ENCODE assay signal across 8 mouse cellular contexts in genomic region chr19:15617233-15617915, GRCm38 (mm10).
DNase-seq lines count a peak whose midpoint lies in the region; ATAC-seq and TF ChIP-seq lines count a peak whose summit lies in the region.

No protein-coding gene starts in this region.

- TF ChIP-seq CTCF in thymus, adult 2 months (IDR thresholded peaks at IDR 0.05; ENCODE audit: borderline replicate concordance, control insufficient read depth, extremely low read depth, insufficient read depth, low read length, poor library complexity), result no peak

- H3K27me3 ChIP-seq in thymus, adult 2 months (ENCODE audit: control insufficient read depth, insufficient read depth, low read length), result no peaks in the 10 kb centered on the region
- 0 out of 2 replicates have a peak, but pooled peaks cover 4% of the 10 kb centered on the region for H3K27me3 ChIP-seq in forebrain, embryonic 16.5 days (replicated peaks; ENCODE audit: control insufficient read depth, insufficient read depth, low read length)
- no peaks in the 10 kb centered on the region for H3K27me3 ChIP-seq in kidney, embryonic 14.5 days (ENCODE audit: control insufficient read depth, insufficient read depth, low read length)
- H3K27me3 ChIP-seq in limb, embryonic 14.5 days (ENCODE audit: control insufficient read depth, insufficient read depth, low read length), result no peaks in the 10 kb centered on the region

- no peak overlapping the region for H3K4me2 ChIP-seq in forebrain, embryonic 16.5 days (ENCODE audit: low read length)
- H3K4me2 ChIP-seq in kidney, embryonic 14.5 days (replicated peaks; ENCODE audit: low read depth, low read length), result no peak overlapping the region
- H3K4me2 ChIP-seq in limb, embryonic 14.5 days (replicated peaks; ENCODE audit: low read depth, low read length, severe bottlenecking), result no peak overlapping the region

- ATAC-seq in forebrain, embryonic 16.5 days, result peak; percentile 58
- ATAC-seq in kidney, embryonic 14.5 days (ENCODE audit: low FRiP score, low TSS enrichment), result 0 out of 2 replicates have a peak, but pooled peaks have one; percentile 20
- peak; percentile 26; the same call in 1 of the 2 replicates for ATAC-seq in limb, embryonic 14.5 days (ENCODE audit: low FRiP score, low read depth)
- ATAC-seq in neutrophil, adult 5-6 weeks (ENCODE audit: extremely low read depth, insufficient number of reproducible peaks, low FRiP score, poor library complexity, severe bottlenecking), result 0 out of 2 replicates have a peak, but pooled peaks have one; percentile 23

- 20% methylated on average over 6 of the region's 6 CpGs for WGBS in thymus, adult 2 months
- WGBS in forebrain, embryonic 16.5 days, result 7% methylated on average over 6 of the region's 6 CpGs
- WGBS in kidney, embryonic 14.5 days, result 19% methylated on average over 6 of the region's 6 CpGs
- 13% methylated on average over 6 of the region's 6 CpGs for WGBS in limb, embryonic 14.5 days

- no peaks in the 10 kb centered on the region for H3K4me1 ChIP-seq in thymus, adult 2 months (replicated peaks; ENCODE audit: control insufficient read depth, insufficient read depth, low read length)
- H3K4me1 ChIP-seq in forebrain, embryonic 16.5 days (replicated peaks; ENCODE audit: control insufficient read depth, insufficient read depth, low read length), result peaks cover 17% of the 10 kb centered on the region
- H3K4me1 ChIP-seq in kidney, embryonic 14.5 days (ENCODE audit: control insufficient read depth, insufficient read depth, low read length), result peaks cover 12% of the 10 kb centered on the region
- H3K4me1 ChIP-seq in limb, embryonic 14.5 days (ENCODE audit: control insufficient read depth, insufficient read depth, low read length), result peaks cover 5% of the 10 kb centered on the region; the same call in 1 of the 2 replicates

- TF ChIP-seq POLR2A in thymus, adult 2 months (IDR thresholded peaks at IDR 0.05; ENCODE audit: control insufficient read depth, extremely low read depth, insufficient read depth, low read length, poor library complexity), result no peak
- no peak for TF ChIP-seq POLR2A in limb, embryonic 14.5 days (IDR thresholded peaks at IDR 0.05; ENCODE audit: borderline replicate concordance, extremely low read depth, insufficient read depth, insufficient read length)

- no peak overlapping the region for H3K27ac ChIP-seq in thymus, adult 2 months (ENCODE audit: control insufficient read depth, insufficient read depth, low read length)
- no peak overlapping the region for H3K27ac ChIP-seq in forebrain, embryonic 16.5 days (ENCODE audit: low read length)
- no peak overlapping the region for H3K27ac ChIP-seq in kidney, embryonic 14.5 days (ENCODE audit: low read depth, low read length)
- no peak overlapping the region for H3K27ac ChIP-seq in limb, embryonic 14.5 days (replicated peaks; ENCODE audit: low read depth, low read length)

- no peak overlapping the region for H3K9ac ChIP-seq in forebrain, embryonic 16.5 days (replicated peaks; ENCODE audit: low read depth, low read length)
- no peak overlapping the region for H3K9ac ChIP-seq in kidney, embryonic 14.5 days (ENCODE audit: low read depth, low read length)
- H3K9ac ChIP-seq in limb, embryonic 14.5 days (ENCODE audit: low read depth, low read length, severe bottlenecking), result no peak overlapping the region

- H3K4me3 ChIP-seq in thymus, adult 2 months (ENCODE audit: control insufficient read depth, insufficient read depth, low read length), result no peak overlapping the region
- H3K4me3 ChIP-seq in forebrain, embryonic 16.5 days (replicated peaks; ENCODE audit: low read length), result no peak overlapping the region
- H3K4me3 ChIP-seq in kidney, embryonic 14.5 days (ENCODE audit: low read length), result no peak overlapping the region
- H3K4me3 ChIP-seq in limb, embryonic 14.5 days (replicated peaks; ENCODE audit: low read length), result no peak overlapping the region

- no peaks in the 10 kb centered on the region for H3K36me3 ChIP-seq in thymus, adult 2 months (ENCODE audit: control insufficient read depth, insufficient read depth, low read length)
- H3K36me3 ChIP-seq in forebrain, embryonic 16.5 days (ENCODE audit: control insufficient read depth, insufficient read depth), result no peaks in the 10 kb centered on the region
- no peaks in the 10 kb centered on the region for H3K36me3 ChIP-seq in kidney, embryonic 14.5 days (ENCODE audit: control insufficient read depth, insufficient read depth, low read length)
- H3K36me3 ChIP-seq in limb, embryonic 14.5 days (ENCODE audit: control insufficient read depth, insufficient read depth, low read length), result no peaks in the 10 kb centered on the region

- no peaks in the 10 kb centered on the region for H3K9me3 ChIP-seq in forebrain, embryonic 16.5 days (ENCODE audit: control insufficient read depth, low read length)
- H3K9me3 ChIP-seq in kidney, embryonic 14.5 days (ENCODE audit: control insufficient read depth, low read length), result no peaks in the 10 kb centered on the region
- H3K9me3 ChIP-seq in limb, embryonic 14.5 days (ENCODE audit: control insufficient read depth, low read length), result no peaks in the 10 kb centered on the region

- DNase-seq in thymus, adult 2 months, result peak; percentile 16
- no peak for DNase-seq in thymus, adult 18-20 months
- peak; percentile 3 for DNase-seq in cerebellum, adult 11-12 months
- DNase-seq in limb, embryonic 14.5 days (ENCODE audit: low spot score), result peak; percentile 79
- DNase-seq in T-cell, adult 2 months (ENCODE audit: low spot score), result no peak

Comparison
In these comparisons a context has a peak if more than half of its experiments do, and no peak if none do; other contexts are left out.
1. DNase-seq: peak in thymus, adult 2 months (single experiment), cerebellum, adult 11-12 months (single experiment) and limb, embryonic 14.5 days (single experiment); none in thymus, adult 18-20 months (0 of 2) and T-cell, adult 2 months (single experiment).
2. Peak in every context shown above with its lines, with median percentiles within 50 percentile points of each other: ATAC-seq.